Mouse (Mus musculus): ENCODE data around the gene Pth1r.

DNA sequence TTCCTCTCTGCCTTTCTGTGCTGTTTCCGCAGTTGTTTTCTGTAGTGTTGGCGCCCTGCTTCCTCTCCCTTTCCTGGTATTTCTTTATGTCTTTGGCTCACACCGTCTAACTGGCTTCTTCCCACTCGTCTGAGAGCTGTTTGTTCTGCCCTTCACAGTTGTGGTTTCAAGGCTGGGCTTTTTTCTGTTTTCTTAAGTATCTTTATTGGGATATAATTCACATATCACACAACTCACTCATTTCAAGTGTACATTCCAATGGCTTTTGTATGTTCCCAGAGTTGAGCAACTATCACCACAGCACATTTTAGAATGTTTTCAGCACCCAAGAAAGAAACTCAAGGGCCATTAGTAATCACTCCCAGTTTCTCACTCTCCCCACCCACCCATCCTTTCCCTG is 43.5 kb upstream of the Pth1r start:
- TF ChIP-seq CTCF (IDR thresholded peaks at IDR 0.05; ENCODE audit: insufficient read depth, low read depth, low read length) (no peak), POLR2A (IDR thresholded peaks at IDR 0.05; ENCODE audit: insufficient read depth, low read depth, low read length) (no peak)
